Mouse (Mus musculus) MEL (cell line): ENCODE results near the gene Sik3. TPM values are rescaled to one million over a fixed set of nuclear protein-coding genes. Genes with fewer than 3 reads are reported as not detected.
A peak's percentile ranks its signal among the peaks of the same experiment; 100 is the strongest.

Experiments used
- DNase-seq: peaks from one replicate; pipeline ENCODE4 v3.0.0; 2011; ENCODE audit warnings: low read depth, low spot score
- H3K27ac ChIP-seq: 2 replicates; pipeline ENCODE4 v1.5.1; 2012; ENCODE audit warnings: low read depth, mild to moderate bottlenecking, control low read depth, low read length, moderate library complexity; ENCODE audit not compliant: control insufficient read depth
- H3K27me3 ChIP-seq, 2 experiments: fragments of 150-350 bp in 1 of 2; sonication (generic) in 1 of 2; 2 replicates each; pipeline ENCODE4 v1.6.1; 2012; ENCODE audit warnings: low read length in 2 of 2, mild to moderate bottlenecking in 2 of 2, improper control_type of control experiment in 1 of 2, moderate library complexity in 1 of 2; ENCODE audit not compliant: insufficient read depth in 2 of 2, control insufficient read depth in 1 of 2
- H3K36me3 ChIP-seq, 2 experiments: 2 replicates each; pipeline ENCODE4 v1.6.1; 2012 to 2014; ENCODE audit warnings: low read length in 2 of 2, improper control_type of control experiment in 1 of 2, inconsistent platforms in 1 of 2, mild to moderate bottlenecking in 1 of 2; ENCODE audit not compliant: insufficient read depth in 2 of 2, control insufficient read depth in 1 of 2
- H3K4me1 ChIP-seq, 2 experiments: fragments of 150-350 bp in 1 of 2; sonication (generic) in 1 of 2; 2 replicates each; pipeline ENCODE4 v1.6.1; 2012; ENCODE audit warnings: low read length in 2 of 2, improper control_type of control experiment in 1 of 2, mild to moderate bottlenecking in 1 of 2; ENCODE audit not compliant: insufficient read depth in 2 of 2, control insufficient read depth in 1 of 2
- H3K4me3 ChIP-seq, 2 experiments: fragments of 150-350 bp in 1 of 2; sonication (generic) in 1 of 2; 2 replicates each; pipeline ENCODE4 v1.5.1; 2012; ENCODE audit warnings: low read depth in 2 of 2, low read length in 2 of 2, mild to moderate bottlenecking in 2 of 2, moderate library complexity in 2 of 2, control low read depth in 1 of 2, improper control_type of control experiment in 1 of 2; ENCODE audit not compliant: control insufficient read depth in 1 of 2, insufficient read depth in 1 of 2
- H3K79me2 ChIP-seq: 2 replicates; pipeline ENCODE4 v1.6.1; 2012; ENCODE audit warnings: mild to moderate bottlenecking, low read length, moderate library complexity; ENCODE audit not compliant: control insufficient read depth, poor library complexity, insufficient read depth
- H3K9ac ChIP-seq: 2 replicates; pipeline ENCODE4 v1.6.1; 2012; ENCODE audit warnings: low read depth, mild to moderate bottlenecking, control low read depth, low read length, moderate library complexity; ENCODE audit not compliant: control insufficient read depth, poor library complexity, severe bottlenecking
- H3K9me3 ChIP-seq: fragments of 150-350 bp; sonication (generic); replicated peaks from 2 replicates; pipeline ENCODE4 v1.6.1; 2012; ENCODE audit warnings: mild to moderate bottlenecking, low read length, improper control_type of control experiment, moderate library complexity; ENCODE audit not compliant: insufficient read depth
- CHD1 ChIP-seq: IDR thresholded peaks from 2 replicates; pipeline ENCODE4 v1.6.1; 2012; ENCODE audit warnings: low read depth, mild to moderate bottlenecking, inconsistent platforms, low read length, improper control_type of control experiment
- CHD2 ChIP-seq: IDR thresholded peaks from 2 replicates; pipeline ENCODE4 v1.6.1; 2011; ENCODE audit warnings: low read length, improper control_type of control experiment
- CTCF ChIP-seq, 3 experiments: IDR thresholded peaks in 2 of 3; conservative IDR thresholded peaks in 1 of 3; 2 replicates each; pipeline ENCODE4 v1.5.1; 2011 to 2012; ENCODE audit warnings: low read length in 3 of 3, low read depth in 2 of 3, mild to moderate bottlenecking in 2 of 3, improper control_type of control experiment in 1 of 3, inconsistent platforms in 1 of 3, mixed read lengths in 1 of 3, moderate library complexity in 1 of 3; ENCODE audit not compliant: control insufficient read depth in 1 of 3, insufficient read depth in 1 of 3, poor library complexity in 1 of 3, severe bottlenecking in 1 of 3
- ELF1 ChIP-seq: IDR thresholded peaks from 2 replicates; pipeline ENCODE4 v1.6.1; 2014; ENCODE audit warnings: low read depth, mild to moderate bottlenecking, inconsistent platforms, low read length, improper control_type of control experiment, moderate library complexity
- ETS1 ChIP-seq: IDR thresholded peaks from 2 replicates; pipeline ENCODE4 v1.6.1; 2012; ENCODE audit warnings: low read depth, mild to moderate bottlenecking, inconsistent platforms, low read length, improper control_type of control experiment, moderate library complexity
- GABPA ChIP-seq: IDR thresholded peaks from 2 replicates; pipeline ENCODE4 v1.6.1; 2012; ENCODE audit warnings: low read depth, mild to moderate bottlenecking, inconsistent platforms, low read length, improper control_type of control experiment, moderate library complexity
- HCFC1 ChIP-seq: IDR thresholded peaks from 2 replicates; pipeline ENCODE4 v1.6.1; 2012; ENCODE audit warnings: low read depth, mild to moderate bottlenecking, inconsistent platforms, low read length, improper control_type of control experiment, moderate library complexity
- KAT2A ChIP-seq: conservative IDR thresholded peaks from 2 replicates; pipeline ENCODE4 v1.6.1; 2012; ENCODE audit warnings: low read depth, low read length, improper control_type of control experiment, inconsistent platforms
- MAX ChIP-seq: IDR thresholded peaks from 2 replicates; pipeline ENCODE4 v1.6.1; 2011; ENCODE audit warnings: low read length, improper control_type of control experiment
- MAZ ChIP-seq: IDR thresholded peaks from 2 replicates; pipeline ENCODE4 v1.6.1; 2012; ENCODE audit warnings: low read depth, mild to moderate bottlenecking, inconsistent platforms, low read length, improper control_type of control experiment
- MYB ChIP-seq: IDR thresholded peaks from 2 replicates; pipeline ENCODE4 v1.6.1; 2011; ENCODE audit warnings: mild to moderate bottlenecking, low read depth, low read length, improper control_type of control experiment
- MYC ChIP-seq: IDR thresholded peaks from 2 replicates; pipeline ENCODE4 v1.6.1; 2011; ENCODE audit warnings: low read depth, mild to moderate bottlenecking, low read length, improper control_type of control experiment, moderate library complexity
- NELFE ChIP-seq: IDR thresholded peaks from 2 replicates; pipeline ENCODE4 v1.6.1; 2011; ENCODE audit warnings: low read depth, low read length, improper control_type of control experiment
- NRF1 ChIP-seq: IDR thresholded peaks from 2 replicates; pipeline ENCODE4 v1.6.1; 2014; ENCODE audit warnings: low read depth, mild to moderate bottlenecking, inconsistent platforms, low read length, improper control_type of control experiment, moderate library complexity; ENCODE audit not compliant: poor library complexity, insufficient read depth, severe bottlenecking
- POLR2A ChIP-seq, 2 experiments: IDR thresholded peaks; 2 replicates each; pipeline ENCODE4 v1.6.1; 2011 to 2012; ENCODE audit warnings: low read length in 2 of 2, mild to moderate bottlenecking in 2 of 2, control low read depth in 1 of 2, improper control_type of control experiment in 1 of 2, low read depth in 1 of 2, moderate library complexity in 1 of 2; ENCODE audit not compliant: control insufficient read depth in 1 of 2, insufficient read depth in 1 of 2, poor library complexity in 1 of 2
- POLR2AphosphoS5 ChIP-seq: IDR thresholded peaks from 2 replicates; pipeline ENCODE4 v1.6.1; 2012; ENCODE audit warnings: low read depth, borderline replicate concordance, mild to moderate bottlenecking, inconsistent platforms, low read length, moderate library complexity, mixed read lengths
- RAD21 ChIP-seq: IDR thresholded peaks from 2 replicates; pipeline ENCODE4 v1.6.1; 2011; ENCODE audit warnings: mild to moderate bottlenecking, low read depth, low read length, improper control_type of control experiment
- SIN3A ChIP-seq: IDR thresholded peaks from 2 replicates; pipeline ENCODE4 v1.6.1; 2012; ENCODE audit warnings: low read length, improper control_type of control experiment, inconsistent platforms
- SMC3 ChIP-seq: IDR thresholded peaks from 2 replicates; pipeline ENCODE4 v1.6.1; 2011; ENCODE audit warnings: low read depth, low read length, improper control_type of control experiment
- TBP ChIP-seq: IDR thresholded peaks from 2 replicates; pipeline ENCODE4 v1.8.0; 2011; ENCODE audit warnings: low read depth, low read length, improper control_type of control experiment
- USF1 ChIP-seq: IDR thresholded peaks from 2 replicates; pipeline ENCODE4 v1.6.1; 2014; ENCODE audit warnings: low read depth, mild to moderate bottlenecking, inconsistent platforms, low read length, improper control_type of control experiment, moderate library complexity
- ZC3H11A ChIP-seq: IDR thresholded peaks from 2 replicates; pipeline ENCODE4 v1.6.1; 2012; ENCODE audit warnings: low read depth, mild to moderate bottlenecking, inconsistent platforms, low read length, improper control_type of control experiment
- polyA plus RNA-seq, 2 experiments: library from polyadenylated mRNA; stranded (reverse) in 1 of 2; unstranded in 1 of 2; fragments of >175 nt in 1 of 2; fragments of >200 nt in 1 of 2; gene quantifications; 2 replicates each; pipeline versions ENCODE4 v1.2.1 to v1.2.4; 2012; ENCODE audit warnings: low replicate concordance in 2 of 2, low read depth in 1 of 2; ENCODE audit not compliant: insufficient read length in 2 of 2, insufficient read depth in 1 of 2, missing spikeins in 1 of 2
- total RNA-seq: library from RNA; depleted of rRNA; stranded (reverse); fragments of 300-350 nt; gene quantifications from 2 replicates; pipeline ENCODE4 v1.2.3, GENCODE M21; 2012

The Sik3 gene
- total and polyA plus RNA-seq, 3 experiments: 78.7 to 111 TPM; not detected in 1

- no peak overlapping the region for H3K27ac ChIP-seq
- no peaks in the 10 kb centered on the region for H3K27me3 ChIP-seq
- peak; percentile 72 for TF ChIP-seq SMC3
- TF ChIP-seq CTCF (IDR thresholded peaks at IDR 0.05 in 2 of 3, conservative IDR thresholded peaks at IDR 0.05 in 1 of 3; ENCODE audit: control insufficient read depth in 1 of 3, insufficient read depth in 1 of 3, low read depth in 2 of 3, low read length in 3 of 3, poor library complexity in 1 of 3, severe bottlenecking in 1 of 3): peak; percentile 39 to 56 (median 40)
- TF ChIP-seq POLR2AphosphoS5: no peak
- peak; percentile 76 for TF ChIP-seq ZC3H11A
- peak; percentile 57 for TF ChIP-seq RAD21
- no peak for TF ChIP-seq MYC
- H3K36me3 ChIP-seq: peaks cover 0 to 25% of the 10 kb centered on the region in 2 experiments; a peak in 2 of 4 replicates
- H3K9ac ChIP-seq: no peak overlapping the region
- no peaks in the 10 kb centered on the region for H3K9me3 ChIP-seq
- DNase-seq: peak; percentile 46
- H3K4me1 ChIP-seq: no peaks in the 10 kb centered on the region
- no peaks in the 10 kb centered on the region for H3K79me2 ChIP-seq
- no peak overlapping the region for H3K4me3 ChIP-seq
These were observed 173.8 kb downstream of the Sik3 start for GRCm38 (mm10) chr9:46186387-46186786.

DNA sequence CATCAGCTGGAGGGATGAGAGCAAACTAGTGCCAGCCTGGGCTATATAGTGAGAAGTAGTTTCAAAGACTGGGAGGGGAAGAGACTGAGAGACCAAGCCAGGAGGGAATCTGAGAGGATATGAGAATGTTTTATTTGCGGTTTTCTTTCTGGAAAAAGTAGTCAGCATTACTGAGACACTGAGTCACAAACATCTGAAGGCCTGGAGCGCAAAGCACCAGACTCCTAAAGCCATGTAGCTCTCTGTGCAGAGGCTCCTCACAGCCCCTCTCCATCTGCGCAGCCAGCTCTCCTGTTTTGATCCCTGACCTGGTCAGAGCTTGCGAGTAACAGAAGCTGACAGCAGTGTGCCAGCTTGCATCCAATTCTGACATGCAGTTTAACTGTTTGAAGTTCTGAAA, 175.8 kb downstream of the Sik3 start:
- no peak overlapping the region for H3K27ac ChIP-seq
- H3K9ac ChIP-seq: no peak overlapping the region
- TF ChIP-seq GABPA: no peak
- TF ChIP-seq RAD21: no peak
- no peak for TF ChIP-seq POLR2A (IDR thresholded peaks at IDR 0.05; ENCODE audit: control insufficient read depth in 1 of 2, insufficient read depth in 1 of 2, low read depth in 1 of 2, low read length in 2 of 2, poor library complexity in 1 of 2)
- no peak for TF ChIP-seq NRF1
- no peak for TF ChIP-seq SIN3A
- TF ChIP-seq MYC: no peak
- TF ChIP-seq MAX: no peak
- no peak for TF ChIP-seq ELF1
- TF ChIP-seq ETS1: no peak
- no peak for TF ChIP-seq USF1
- no peak for TF ChIP-seq MYB
- TF ChIP-seq MAZ: no peak
- TF ChIP-seq CHD2: no peak
- TF ChIP-seq HCFC1: no peak
- no peak for TF ChIP-seq TBP
- TF ChIP-seq CHD1: no peak
- no peak for TF ChIP-seq KAT2A
- no peak for TF ChIP-seq NELFE
- no peaks in the 10 kb centered on the region for H3K27me3 ChIP-seq
- H3K4me3 ChIP-seq: no peak overlapping the region
- peaks cover 0 to 21% of the 10 kb centered on the region in 2 experiments; a peak in 2 of 4 replicates for H3K36me3 ChIP-seq
- H3K9me3 ChIP-seq: no peaks in the 10 kb centered on the region
- H3K4me1 ChIP-seq: no peaks in the 10 kb centered on the region
- H3K79me2 ChIP-seq: no peaks in the 10 kb centered on the region
- no peak for DNase-seq
